Mouse (Mus musculus) intestine, postnatal 0 days (tissue): ENCODE measurements at regions not wholly inside any gene's neighbourhood (a gene's known extent, or its start where the extent isn't known, plus 50 kb on each side); places are given as distances from the start of the nearest gene placed in this dataset.

Source experiments
- ATAC-seq: fragments of 200-750 bp; cut with Nextera tagmentation; 2 replicates; pipeline ENCODE4 v1.8.0; 2017; ENCODE audit warnings: mild to moderate bottlenecking, moderate TSS enrichment, moderate library complexity
- H3K27ac ChIP-seq: fragments of 300-500 bp; sonication (generic); 2 replicates; pipeline ENCODE4 v1.5.1; 2014; ENCODE audit warnings: mild to moderate bottlenecking, low read depth, low read length, moderate library complexity
- H3K27me3 ChIP-seq: fragments of 300-500 bp; sonication (generic); replicated peaks from 2 replicates; pipeline ENCODE4 v1.6.1; 2014; ENCODE audit warnings: low read length, mixed read lengths; ENCODE audit not compliant: control insufficient read depth, insufficient read depth
- H3K36me3 ChIP-seq: fragments of 300-500 bp; sonication (generic); 2 replicates; pipeline ENCODE4 v1.6.1; 2014; ENCODE audit warnings: mild to moderate bottlenecking, moderate library complexity; ENCODE audit not compliant: control insufficient read depth, insufficient read depth
- H3K4me1 ChIP-seq: fragments of 300-500 bp; sonication (generic); replicated peaks from 2 replicates; pipeline ENCODE4 v1.6.1; 2014; ENCODE audit warnings: antibody characterized with exemption, low read length, mixed read lengths; ENCODE audit not compliant: control insufficient read depth, insufficient read depth
- H3K4me2 ChIP-seq: fragments of 300-500 bp; sonication (generic); replicated peaks from 2 replicates; pipeline ENCODE4 v1.6.1; 2014; ENCODE audit warnings: low read depth, mild to moderate bottlenecking, moderate library complexity
- H3K4me3 ChIP-seq: fragments of 300-500 bp; sonication (generic); 2 replicates; pipeline ENCODE4 v1.5.1; 2014; ENCODE audit warnings: low read depth, low read length
- H3K9ac ChIP-seq: fragments of 300-500 bp; sonication (generic); 2 replicates; pipeline ENCODE4 v1.6.1; 2014; ENCODE audit warnings: mild to moderate bottlenecking, low read depth, low read length
- H3K9me3 ChIP-seq: fragments of 300-500 bp; sonication (generic); 2 replicates; pipeline ENCODE4 v1.6.1; 2016; ENCODE audit warnings: mixed run types; ENCODE audit not compliant: control insufficient read depth
- CTCF ChIP-seq: sonication (generic); IDR thresholded peaks from 2 replicates; pipeline ENCODE4 v1.5.1; 2016; ENCODE audit warnings: low read depth, mild to moderate bottlenecking, control low read depth, antibody characterized with exemption, moderate library complexity
- WGBS: fragments of 180-500 bp; shearing (Covaris S2); extraction: QIAGEN DNeasy Blood & Tissue Kit; methylation state at CpG from one replicate; pipeline ENCODE4 v1.1.7; 2014; 5-methylcytosine and 5-hydroxymethylcytosine counted together

DNA sequence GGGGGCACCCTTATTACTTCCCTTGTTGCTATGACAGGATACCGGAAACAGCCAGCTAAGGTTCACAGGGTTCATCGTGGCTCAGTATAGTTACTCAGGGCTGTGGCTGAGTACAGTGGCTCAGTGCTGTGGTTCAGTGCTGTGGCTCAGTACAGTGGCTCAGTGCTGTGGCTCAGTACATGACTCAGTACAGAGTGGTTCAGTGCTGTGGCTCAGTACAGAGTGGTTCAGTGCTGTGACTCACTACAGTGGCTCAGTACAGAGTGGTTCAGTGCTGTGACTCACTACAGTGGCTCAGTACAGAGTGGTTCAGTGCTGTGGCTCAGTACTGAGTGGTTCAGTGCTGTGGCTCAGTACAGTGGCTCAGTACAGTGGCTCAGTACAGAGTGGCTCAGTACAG, 78.6 kb upstream of the Zfp423 start:
- Histone ChIP-seq H3K4me1 (no peaks in the 10 kb centered on the region), H3K36me3 (no peaks in the 10 kb centered on the region), H3K9ac (no peak overlapping the region), H3K9me3 (no peaks in the 10 kb centered on the region), H3K4me2 (no peak overlapping the region), H3K27ac (no peak overlapping the region), H3K4me3 (no peak overlapping the region), H3K27me3 (no peaks in the 10 kb centered on the region; the same call in 1 of the 2 replicates)
- 70% methylated on average over 2 of the region's 2 CpGs for WGBS
- no peak for TF ChIP-seq CTCF
- ATAC-seq: no peak

DNA sequence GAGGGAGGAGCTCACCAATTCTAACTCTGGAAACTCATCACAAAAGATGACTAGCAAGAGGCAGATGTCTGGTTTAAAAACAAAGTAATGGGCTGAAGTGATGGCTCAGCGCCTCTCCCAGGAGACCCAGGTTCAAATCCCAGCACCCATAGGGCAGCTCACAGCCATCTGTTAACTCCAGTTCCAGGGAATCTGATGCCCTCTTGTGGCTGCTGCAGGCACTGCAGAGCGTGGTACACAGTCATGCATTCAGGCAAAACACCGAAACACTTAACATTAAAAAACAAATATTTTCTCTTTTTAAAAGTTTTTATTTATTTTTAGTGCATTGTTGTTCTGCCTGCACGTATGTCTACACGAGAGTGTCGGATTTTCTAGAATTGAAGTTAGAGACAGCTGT, 73.7 kb upstream of the Zfp423 start:
- 75% methylated on average over 6 of the region's 6 CpGs for WGBS

DNA sequence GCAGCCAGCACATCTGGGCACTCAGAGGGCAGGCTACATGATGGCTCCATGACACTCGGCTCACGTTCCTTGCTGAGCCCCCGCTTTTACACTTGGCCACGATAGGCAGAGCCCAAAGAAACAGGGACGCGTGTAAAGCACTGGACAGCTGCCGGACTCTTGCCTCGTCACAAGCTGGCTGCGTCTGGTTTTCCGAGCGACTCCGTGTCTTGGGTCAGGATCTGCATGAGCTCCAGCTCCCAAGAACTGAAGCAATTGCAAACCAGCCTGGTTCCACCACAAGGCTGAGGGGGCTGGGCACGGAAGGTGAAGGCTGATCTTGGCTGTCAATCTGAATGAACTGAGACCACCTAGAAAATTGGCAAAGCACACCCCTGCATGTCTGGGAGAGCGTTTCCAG, 65.1 kb upstream of the Zfp423 start:
- Histone ChIP-seq H3K9me3 (no peaks in the 10 kb centered on the region), H3K4me2 (no peak overlapping the region), H3K36me3 (no peaks in the 10 kb centered on the region), H3K4me3 (no peak overlapping the region), H3K9ac (no peak overlapping the region), H3K4me1 (no peaks in the 10 kb centered on the region), H3K27ac (no peak overlapping the region), H3K27me3 (no peaks in the 10 kb centered on the region)
- WGBS: 78% methylated on average over 14 of the region's 14 CpGs
- TF ChIP-seq CTCF: no peak
- ATAC-seq: no peak

More for the DNA sequence above, 73.7 kb upstream of the Zfp423 start:
- H3K4me3 ChIP-seq: no peak overlapping the region
- H3K36me3 ChIP-seq: no peaks in the 10 kb centered on the region
- no peak overlapping the region for H3K27ac ChIP-seq
- ATAC-seq: no peak
- no peaks in the 10 kb centered on the region for H3K4me1 ChIP-seq
- H3K9ac ChIP-seq: no peak overlapping the region
- H3K4me2 ChIP-seq: no peak overlapping the region
- no peaks in the 10 kb centered on the region for H3K27me3 ChIP-seq
- peak; percentile 67 for TF ChIP-seq CTCF
- no peaks in the 10 kb centered on the region for H3K9me3 ChIP-seq

DNA sequence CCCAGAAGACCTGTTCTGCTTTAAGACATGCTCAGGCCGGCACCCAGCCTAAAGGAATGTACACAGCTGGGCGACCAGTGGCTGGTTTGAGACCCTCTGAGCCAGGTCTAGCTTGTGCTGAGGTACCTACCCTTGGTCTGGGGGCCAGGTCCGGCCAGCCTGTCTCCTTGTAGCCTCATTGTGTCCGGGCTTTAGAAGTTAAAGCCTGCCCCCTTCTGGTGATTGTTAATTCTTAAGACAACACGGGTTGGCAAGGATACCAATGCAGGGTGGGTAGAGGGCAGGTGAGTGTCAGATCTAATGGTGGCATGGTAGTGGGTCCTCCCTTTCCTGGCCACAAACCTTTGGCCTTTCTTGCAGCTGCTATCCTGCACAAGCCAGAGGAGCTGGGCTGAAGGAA, 64.0 kb upstream of the Zfp423 start:
- peak; percentile 71 for TF ChIP-seq CTCF
- ATAC-seq: no peak
- Histone ChIP-seq H3K27ac (no peak overlapping the region), H3K4me2 (no peak overlapping the region), H3K27me3 (no peaks in the 10 kb centered on the region), H3K4me3 (no peak overlapping the region), H3K36me3 (no peaks in the 10 kb centered on the region), H3K9me3 (no peaks in the 10 kb centered on the region), H3K4me1 (no peaks in the 10 kb centered on the region), H3K9ac (no peak overlapping the region)
- 22% methylated on average over 5 of the region's 5 CpGs for WGBS

DNA sequence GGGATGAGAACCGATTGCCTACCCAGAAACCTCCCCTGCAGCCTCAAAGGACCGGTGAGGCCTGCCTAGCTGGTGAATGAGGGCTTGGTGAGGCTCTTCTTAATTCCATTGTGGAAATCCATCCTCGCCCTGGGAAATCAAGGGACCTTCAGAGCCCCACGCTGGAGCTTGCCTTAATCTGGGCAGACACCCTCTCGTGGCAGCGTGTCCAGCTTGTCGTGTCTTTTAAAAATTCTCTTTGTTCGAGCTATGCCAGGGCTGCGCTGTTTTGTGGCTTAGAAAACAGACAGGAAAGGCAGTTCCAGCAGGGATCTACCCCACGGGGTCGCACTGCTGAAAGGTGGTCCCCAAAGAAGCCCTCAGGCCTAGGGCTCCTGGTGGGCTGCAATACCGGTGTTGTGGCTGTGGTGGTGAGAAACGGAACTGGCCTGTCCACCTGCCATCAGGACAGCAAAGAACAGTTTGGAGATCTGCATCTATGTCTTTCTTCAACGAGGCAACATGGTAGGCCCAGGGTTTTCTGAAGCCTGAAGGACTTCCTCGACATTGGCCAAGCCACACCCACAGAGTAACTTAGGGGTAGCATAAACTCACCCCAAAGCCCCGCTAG, 63.5 kb upstream of the Zfp423 start:
- no peak for TF ChIP-seq CTCF
- Histone ChIP-seq H3K36me3 (no peaks in the 10 kb centered on the region), H3K9ac (no peak overlapping the region), H3K9me3 (no peaks in the 10 kb centered on the region), H3K4me2 (no peak overlapping the region), H3K4me1 (no peaks in the 10 kb centered on the region), H3K27me3 (no peaks in the 10 kb centered on the region), H3K27ac (no peak overlapping the region), H3K4me3 (no peak overlapping the region)
- ATAC-seq: no peak
- 84% methylated on average over 16 of the region's 16 CpGs for WGBS

DNA sequence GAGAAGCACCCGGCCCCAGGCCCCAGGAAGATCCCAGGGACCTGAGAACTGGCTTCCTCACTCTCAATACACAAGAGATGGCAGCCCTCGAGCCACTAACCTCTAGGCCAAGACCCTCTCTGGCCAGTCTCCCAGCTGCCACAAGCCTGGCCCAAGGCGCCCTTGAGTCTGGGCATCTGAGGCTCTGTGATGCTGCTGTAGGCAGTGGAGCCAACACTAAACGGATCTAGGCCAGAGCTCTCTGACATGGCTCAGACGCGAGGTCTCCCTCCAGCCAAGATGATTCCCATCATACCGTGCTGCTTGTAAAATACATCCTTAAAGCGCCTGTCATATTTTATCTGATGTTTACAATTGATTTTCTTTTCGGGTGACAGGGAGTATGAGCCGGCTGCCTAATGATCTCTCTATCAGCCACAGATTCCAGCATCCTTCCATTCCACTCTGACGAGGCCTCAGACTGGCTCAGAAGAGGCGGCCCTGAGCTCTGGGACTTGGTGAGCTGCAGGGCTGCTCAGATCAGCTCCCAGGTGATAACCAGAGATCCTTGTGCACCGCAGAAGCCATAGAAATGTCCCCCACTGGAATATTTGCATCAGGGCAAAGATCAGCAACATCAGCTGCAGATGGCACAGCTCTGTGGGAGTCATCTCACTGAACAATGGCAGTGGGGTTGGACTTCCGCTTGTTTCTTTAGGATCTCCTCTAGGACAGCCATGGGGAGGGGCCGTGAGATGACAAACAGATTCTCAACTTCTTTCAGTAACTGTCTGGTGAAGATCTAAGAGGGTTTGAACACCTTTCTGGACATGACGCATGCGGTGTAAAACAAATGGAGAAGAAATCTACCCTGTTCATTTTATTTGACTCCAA, 60.1 kb upstream of the Zfp423 start:
- TF ChIP-seq CTCF: no peak
- Histone ChIP-seq H3K4me1 (no peaks in the 10 kb centered on the region), H3K9me3 (no peaks in the 10 kb centered on the region), H3K36me3 (no peaks in the 10 kb centered on the region), H3K27me3 (no peaks in the 10 kb centered on the region), H3K4me2 (no peak overlapping the region), H3K4me3 (no peak overlapping the region), H3K9ac (no peak overlapping the region), H3K27ac (no peak overlapping the region)
- WGBS: 73% methylated on average over 17 of the region's 17 CpGs
- ATAC-seq: no peak
